Mouse (Mus musculus) thymus, postnatal 14 days (tissue): ENCODE measurements at regions not wholly inside any gene's neighbourhood (a gene's known extent, or its start where the extent isn't known, plus 50 kb on each side); places are given as distances from the start of the nearest gene placed in this dataset.
A peak's percentile ranks its signal among the peaks of the same experiment; 100 is the strongest.

Experiments used
- DNase-seq: peaks from one replicate; pipeline ENCODE4 v3.0.0; 2021

GRCm38 (mm10) chr10:96330639-96331487 lies 194.5 kb downstream of the Gm5426 start:
- no peak for DNase-seq

GRCm38 (mm10) chr10:96332731-96333201 lies 196.4 kb downstream of the Gm5426 start:
- DNase-seq: no peak

GRCm38 (mm10) chr10:96333224-96333623 lies 196.8 kb downstream of the Gm5426 start:
- peak; percentile 53 for DNase-seq

GRCm38 (mm10) chr10:96336271-96336670 lies 199.9 kb downstream of the Gm5426 start:
- no peak for DNase-seq

- DNase-seq: no peak
Observed at GRCm38 (mm10) chr10:96337088-96337666, 200.8 kb downstream of the Gm5426 start.

GRCm38 (mm10) chr10:96337797-96338608 lies 201.6 kb downstream of the Gm5426 start:
- DNase-seq: no peak

- DNase-seq: no peak
Observed at GRCm38 (mm10) chr10:96338609-96338978, 202.2 kb downstream of the Gm5426 start.

- no peak for DNase-seq
Observed at GRCm38 (mm10) chr10:96342476-96342875, 206.1 kb downstream of the Gm5426 start.

- DNase-seq: no peak
Observed at GRCm38 (mm10) chr10:96343666-96344065, 207.3 kb downstream of the Gm5426 start.

- no peak for DNase-seq
Observed at GRCm38 (mm10) chr10:96350692-96351091, 214.3 kb downstream of the Gm5426 start.

- DNase-seq: no peak
Observed at GRCm38 (mm10) chr10:96351320-96351719, 214.9 kb downstream of the Gm5426 start.

- DNase-seq: no peak
Observed at GRCm38 (mm10) chr10:96356980-96357624, 220.7 kb downstream of the Gm5426 start.

- DNase-seq: no peak
Observed at GRCm38 (mm10) chr10:96357632-96358031, 221.2 kb downstream of the Gm5426 start.

GRCm38 (mm10) chr10:96358984-96359383 lies 222.6 kb downstream of the Gm5426 start:
- DNase-seq: no peak

GRCm38 (mm10) chr10:96362211-96362610 lies 225.8 kb downstream of the Gm5426 start:
- no peak for DNase-seq

- DNase-seq: no peak
Observed at GRCm38 (mm10) chr10:96363867-96364266, 227.5 kb downstream of the Gm5426 start.

GRCm38 (mm10) chr10:96365101-96365500 lies 228.7 kb downstream of the Gm5426 start:
- DNase-seq: no peak

GRCm38 (mm10) chr10:96366871-96367270 lies 230.5 kb downstream of the Gm5426 start:
- no peak for DNase-seq

- peak; percentile 87 for DNase-seq
Observed at GRCm38 (mm10) chr10:96370547-96371320, 234.3 kb downstream of the Gm5426 start.

GRCm38 (mm10) chr10:96371321-96371653 lies 234.9 kb downstream of the Gm5426 start:
- DNase-seq: no peak

- no peak for DNase-seq
Observed at GRCm38 (mm10) chr10:96372616-96373346, 236.4 kb downstream of the Gm5426 start.
